Mouse (Mus musculus): ENCODE data around the gene Mphosph10.

Gene Mphosph10

GRCm38 (mm10) chr7:64392122-64392818 is at the start of gene Mphosph10, which contains the start of gene Mcee:
Gene Mphosph10 (minus strand): TSS chr7:64392268.
Gene Mcee (plus strand): TSS chr7:64392607.
- in situ Hi-C loops (cut with MboI; ENCODE audit: low sequenced_read_pairs), result no loop called here

- in situ Hi-C loops (cut with MboI; ENCODE audit: low sequenced_read_pairs), result no loop called here
Observed at GRCm38 (mm10) chr7:64440519-64440918, 48.5 kb upstream of the Mphosph10 start.

GRCm38 (mm10) chr7:64439595-64440518 is 47.8 kb upstream of the Mphosph10 start:
- in situ Hi-C loops (cut with MboI; ENCODE audit: low sequenced_read_pairs), result no loop called here

GRCm38 (mm10) chr7:64424861-64425260 is 32.8 kb upstream of the Mphosph10 start:
- in situ Hi-C loops (cut with MboI; ENCODE audit: low sequenced_read_pairs), result no loop called here

- in situ Hi-C loops (cut with MboI; ENCODE audit: low sequenced_read_pairs), result no loop called here
Observed at GRCm38 (mm10) chr7:64403989-64404388, 11.9 kb upstream of the Mphosph10 start.

GRCm38 (mm10) chr7:64402452-64402851 is 10.4 kb upstream of the Mphosph10 start:
- in situ Hi-C loops (cut with MboI; ENCODE audit: low sequenced_read_pairs), result no loop called here

- in situ Hi-C loops (cut with MboI; ENCODE audit: low sequenced_read_pairs), result no loop called here
Observed at GRCm38 (mm10) chr7:64400725-64401124, 8.7 kb upstream of the Mphosph10 start.

GRCm38 (mm10) chr7:64392819-64393151 is 717 bp upstream of the Mphosph10 start:
- in situ Hi-C loops (cut with MboI; ENCODE audit: low sequenced_read_pairs), result no loop called here

- in situ Hi-C loops (cut with MboI; ENCODE audit: low sequenced_read_pairs), result no loop called here
Observed at GRCm38 (mm10) chr7:64391479-64391878, 589 bp downstream of the Mphosph10 start.

- in situ Hi-C loops (cut with MboI; ENCODE audit: low sequenced_read_pairs), result no loop called here
Observed at GRCm38 (mm10) chr7:64373830-64374562, 18.1 kb downstream of the Mphosph10 start, which contains the start of gene Fan1. Gene Fan1 (minus strand): TSS chr7:64374095.

GRCm38 (mm10) chr7:64373147-64373829 is 18.8 kb downstream of the Mphosph10 start:
- in situ Hi-C loops (cut with MboI; ENCODE audit: low sequenced_read_pairs), result no loop called here

- in situ Hi-C loops (cut with MboI; ENCODE audit: low sequenced_read_pairs), result no loop called here
Observed at GRCm38 (mm10) chr7:64371940-64372878, 19.9 kb downstream of the Mphosph10 start.

- in situ Hi-C loops (cut with MboI; ENCODE audit: low sequenced_read_pairs), result no loop called here
Observed at GRCm38 (mm10) chr7:64369841-64370240, 22.2 kb downstream of the Mphosph10 start.

- in situ Hi-C loops (cut with MboI; ENCODE audit: low sequenced_read_pairs), result no loop called here
Observed at GRCm38 (mm10) chr7:64365863-64366262, 26.2 kb downstream of the Mphosph10 start.

GRCm38 (mm10) chr7:64360586-64360945 is 31.5 kb downstream of the Mphosph10 start:
- in situ Hi-C loops (cut with MboI; ENCODE audit: low sequenced_read_pairs), result no loop called here

- in situ Hi-C loops (cut with MboI; ENCODE audit: low sequenced_read_pairs), result no loop called here
Observed at GRCm38 (mm10) chr7:64359943-64360585, 32.0 kb downstream of the Mphosph10 start.

GRCm38 (mm10) chr7:64358666-64359065 is 33.4 kb downstream of the Mphosph10 start:
- in situ Hi-C loops (cut with MboI; ENCODE audit: low sequenced_read_pairs), result no loop called here

GRCm38 (mm10) chr7:64357405-64357804 is 34.7 kb downstream of the Mphosph10 start:
- in situ Hi-C loops (cut with MboI; ENCODE audit: low sequenced_read_pairs), result no loop called here

GRCm38 (mm10) chr7:64356661-64357060 is 35.4 kb downstream of the Mphosph10 start:
- in situ Hi-C loops (cut with MboI; ENCODE audit: low sequenced_read_pairs), result no loop called here
